Mouse (Mus musculus) frontal cortex, postnatal 14 days (tissue): ENCODE measurements around the gene Rcan2.

Source experiments
- DNase-seq, 2 experiments: peaks; one replicate each; pipeline ENCODE4 v3.0.0; 2022; ENCODE audit warnings: low spot score in 2 of 2

Rcan2 gene

GRCm38 (mm10) chr17:44076051-44076680, 275.0 kb downstream of the Rcan2 start:
- DNase-seq = no peak

GRCm38 (mm10) chr17:44077146-44077842, 276.1 kb downstream of the Rcan2 start:
- no peak for DNase-seq

GRCm38 (mm10) chr17:44077843-44078160, 276.7 kb downstream of the Rcan2 start:
- DNase-seq = no peak

- peak; percentile 86 for DNase-seq
Measured at GRCm38 (mm10) chr17:44078631-44079350, 277.6 kb downstream of the Rcan2 start, which contains the start of gene Enpp5. Gene Enpp5 (plus strand): TSS chr17:44078813.

- no peak for DNase-seq
Measured at GRCm38 (mm10) chr17:44083156-44083555, 282.0 kb downstream of the Rcan2 start.

GRCm38 (mm10) chr17:44088226-44088625, 287.1 kb downstream of the Rcan2 start:
- DNase-seq = no peak
